Mouse (Mus musculus): ENCODE measurements around the gene Gucy2g.
A peak's percentile ranks its signal among the peaks of the same experiment; 100 is the strongest.

DNA sequence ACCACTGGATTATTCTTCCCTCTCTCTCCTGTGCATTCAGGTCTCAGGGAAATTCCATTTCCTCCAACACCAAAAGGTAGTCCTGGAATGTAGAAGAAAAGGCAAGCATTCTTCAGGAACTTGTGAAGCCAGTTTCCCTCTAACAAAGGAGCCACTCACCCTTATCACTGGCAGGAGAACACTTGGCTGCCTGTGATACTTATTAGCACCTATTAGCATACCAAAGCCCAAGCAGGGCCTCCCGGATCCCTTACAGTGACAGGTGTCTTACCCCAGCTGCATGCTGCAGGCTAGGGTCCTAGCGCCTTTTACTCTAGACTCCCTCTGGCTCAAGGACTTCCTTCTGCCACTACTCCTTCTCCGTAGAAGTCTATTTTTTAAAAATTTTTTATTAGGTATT is 30.4 kb upstream of the Gucy2g start:
- TF ChIP-seq RAD21 (IDR thresholded peaks at IDR 0.05; ENCODE audit: low read depth, low read length) (no peak), NRF1 (IDR thresholded peaks at IDR 0.05; ENCODE audit: insufficient read depth, low read depth, low read length, poor library complexity, severe bottlenecking) (no peak), CTCF (IDR thresholded peaks at IDR 0.05 in 2 of 3, conservative IDR thresholded peaks at IDR 0.05 in 1 of 3; ENCODE audit: control insufficient read depth in 1 of 3, insufficient read depth in 1 of 3, low read depth in 2 of 3, low read length in 3 of 3, poor library complexity in 1 of 3, severe bottlenecking in 1 of 3) (no peak), TAL1 (IDR thresholded peaks at IDR 0.05; ENCODE audit: low read length) (no peak), MAFK (IDR thresholded peaks at IDR 0.05; ENCODE audit: borderline replicate concordance, low read depth, low read length) (no peak), POLR2A (IDR thresholded peaks at IDR 0.05; ENCODE audit: control insufficient read depth in 1 of 2, insufficient read depth in 1 of 2, low read depth in 1 of 2, low read length in 2 of 2, poor library complexity in 1 of 2) (0 out of 4 replicates have a peak, but pooled peaks of 1 of the 2 experiments have one; percentile 14), ZKSCAN1 (IDR thresholded peaks at IDR 0.05; ENCODE audit: low read depth, low read length) (no peak), EP300 (IDR thresholded peaks at IDR 0.05; ENCODE audit: low read depth in 1 of 2, low read length in 2 of 2) (peak; percentile 36 to 60; a peak in 3 of 4 replicates), ZC3H11A (IDR thresholded peaks at IDR 0.05; ENCODE audit: low read depth, low read length) (no peak)

Measured in MEL (cell line).